9 mouse cellular contexts compared by ENCODE assay signal in the genomic region with DNA sequence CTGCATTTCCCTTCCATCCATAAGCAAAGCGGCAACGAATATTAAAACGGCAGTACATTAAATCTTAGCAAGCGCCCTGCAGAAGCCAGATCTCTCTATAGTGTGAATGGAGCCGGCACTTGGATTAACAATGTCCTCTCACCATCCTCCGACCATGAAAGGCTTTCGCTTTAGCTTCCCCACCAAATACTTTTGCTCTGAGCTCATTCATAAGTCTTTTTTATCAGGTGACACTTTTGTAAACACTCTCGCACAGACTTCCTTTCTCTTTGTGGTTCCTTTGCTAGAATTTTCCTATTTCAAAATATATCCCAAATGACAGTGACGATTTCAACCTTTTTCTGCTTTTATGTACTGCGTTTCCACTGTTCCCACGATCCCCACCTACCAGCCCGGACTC. TPM values are rescaled to one million over a fixed set of nuclear protein-coding genes. Genes with fewer than 3 reads are reported as not detected.
A peak's percentile ranks its signal among the peaks of the same experiment; 100 is the strongest.
DNase-seq lines count a peak whose midpoint lies in the region; ATAC-seq and TF ChIP-seq lines count a peak whose summit lies in the region.
"Had no signal": no experiment of that assay in that cellular context is flagged by ENCODE, and none has a peak within 500 bp of the region (broad histone marks: within the 10 kb centered on the region; RNA-seq: fewer than 3 reads in every experiment).

No protein-coding gene starts in this region.

- no peak for DNase-seq in kidney, postnatal 25 days
- DNase-seq in hindbrain, postnatal 0 days (ENCODE audit: low spot score), result peak; percentile 1
- DNase-seq in frontal cortex, postnatal 25 days (ENCODE audit: low spot score in 2 of 2), result no peak

- H3K36me3 ChIP-seq in kidney, embryonic 14.5 days (ENCODE audit: control insufficient read depth, insufficient read depth, low read length), result no peaks in the 10 kb centered on the region
- no peaks in the 10 kb centered on the region for H3K36me3 ChIP-seq in hindbrain, postnatal 0 days (ENCODE audit: insufficient read depth, low read length)
- no peaks in the 10 kb centered on the region for H3K36me3 ChIP-seq in midbrain, embryonic 15.5 days (replicated peaks)

- no peak overlapping the region for H3K27ac ChIP-seq in kidney, embryonic 14.5 days (ENCODE audit: low read depth, low read length)
- H3K27ac ChIP-seq in cortical plate, adult 2 months (ENCODE audit: insufficient read depth, low read length), result no peak overlapping the region
- no peak overlapping the region for H3K27ac ChIP-seq in hindbrain, postnatal 0 days
- H3K27ac ChIP-seq in midbrain, embryonic 15.5 days, result no peak overlapping the region

- TF ChIP-seq POLR2A in cortical plate, adult 2 months (IDR thresholded peaks at IDR 0.05; ENCODE audit: extremely low read depth, insufficient read depth, low read length), result no peak

- 22% methylated on average over 12 of the region's 12 CpGs for WGBS in kidney, embryonic 14.5 days
- WGBS in hindbrain, postnatal 0 days, result 21% methylated on average over 12 of the region's 12 CpGs
- 18% methylated on average over 12 of the region's 12 CpGs for WGBS in midbrain, embryonic 15.5 days

- no peak for TF ChIP-seq CTCF in cortical plate, adult 2 months (IDR thresholded peaks at IDR 0.05; ENCODE audit: extremely low read depth, insufficient read depth, low read length)
- TF ChIP-seq CTCF in hindbrain, postnatal 0 days (IDR thresholded peaks at IDR 0.05; ENCODE audit: low read depth), result no peak

- no peaks in the 10 kb centered on the region for H3K4me1 ChIP-seq in kidney, embryonic 14.5 days (ENCODE audit: control insufficient read depth, insufficient read depth, low read length)
- H3K4me1 ChIP-seq in cortical plate, adult 2 months (ENCODE audit: control insufficient read depth, insufficient read depth, low read length), result peaks cover 1% of the 10 kb centered on the region
- no peaks in the 10 kb centered on the region for H3K4me1 ChIP-seq in hindbrain, postnatal 0 days (ENCODE audit: insufficient read depth, low read length)
- peaks cover 11% of the 10 kb centered on the region for H3K4me1 ChIP-seq in midbrain, embryonic 15.5 days

- peak overlapping the region; percentile 45 for H3K4me3 ChIP-seq in kidney, embryonic 14.5 days (ENCODE audit: low read length)
- H3K4me3 ChIP-seq in cortical plate, adult 2 months (ENCODE audit: insufficient read depth, low read length), result peak overlapping the region; percentile 35; the same call in 1 of the 2 replicates
- H3K4me3 ChIP-seq in hindbrain, postnatal 0 days (ENCODE audit: low read length), result peak overlapping the region; percentile 36
- peak overlapping the region; percentile 41 for H3K4me3 ChIP-seq in midbrain, embryonic 15.5 days

- no peak overlapping the region; the same call in 1 of the 2 replicates for H3K9ac ChIP-seq in kidney, embryonic 14.5 days (ENCODE audit: low read depth, low read length)
- no peak overlapping the region for H3K9ac ChIP-seq in hindbrain, postnatal 0 days (replicated peaks; ENCODE audit: low read length)
- peak overlapping the region; percentile 17; the same call in 1 of the 2 replicates for H3K9ac ChIP-seq in midbrain, embryonic 15.5 days

- ATAC-seq in kidney, embryonic 14.5 days (ENCODE audit: low FRiP score, low TSS enrichment), result no peak
- no peak for ATAC-seq in hindbrain, postnatal 0 days
- ATAC-seq in midbrain, embryonic 15.5 days (replicated peaks), result no peak
- ATAC-seq in megakaryocyte-erythroid progenitor cell, adult 5-6 weeks (replicated peaks; ENCODE audit: low FRiP score, low TSS enrichment, poor library complexity, severe bottlenecking), result no peak
- ATAC-seq in granulocyte monocyte progenitor cell, adult 5-6 weeks (replicated peaks; ENCODE audit: poor library complexity, severe bottlenecking), result no peak

- peaks cover 4% of the 10 kb centered on the region; the same call in 1 of the 2 replicates for H3K27me3 ChIP-seq in kidney, embryonic 14.5 days (ENCODE audit: control insufficient read depth, insufficient read depth, low read length)
- no peaks in the 10 kb centered on the region for H3K27me3 ChIP-seq in hindbrain, postnatal 0 days (ENCODE audit: insufficient read depth, low read length)
- peaks cover 32% of the 10 kb centered on the region for H3K27me3 ChIP-seq in midbrain, embryonic 15.5 days (replicated peaks)

- H3K9me3 ChIP-seq in kidney, embryonic 14.5 days (ENCODE audit: control insufficient read depth, low read length), result no peaks in the 10 kb centered on the region
- no peaks in the 10 kb centered on the region for H3K9me3 ChIP-seq in hindbrain, postnatal 0 days (ENCODE audit: low read length)
- H3K9me3 ChIP-seq in midbrain, embryonic 15.5 days, result no peaks in the 10 kb centered on the region

- H3K4me2 ChIP-seq in kidney, embryonic 14.5 days (replicated peaks; ENCODE audit: low read depth, low read length), result peak overlapping the region; percentile 54
- H3K4me2 ChIP-seq in hindbrain, postnatal 0 days (ENCODE audit: low read depth, low read length), result peak overlapping the region; percentile 57
- peak overlapping the region; percentile 67 for H3K4me2 ChIP-seq in midbrain, embryonic 15.5 days

RNA-seq across cellular contexts. Expression of gene Olfr1373, which starts 23.1 kb away (rescaled TPM):
- polyA plus RNA-seq in kidney, embryonic 14.5 days (2014; fragmentation: Nextera tagmentation; extraction: Ambion mirVana), result not detected in 2 replicates
- not detected in 2 replicates for polyA plus RNA-seq in cortical plate, adult 2 months (2012; rRNA removed)
- not detected in 2 replicates for total RNA-seq in hindbrain, postnatal 0 days (2014; rRNA removed)
- polyA plus RNA-seq in hindbrain, postnatal 0 days (2015; fragmentation: Nextera tagmentation; extraction: Ambion mirVana), result not detected in 2 replicates
- polyA plus RNA-seq in midbrain, embryonic 15.5 days (2015; fragmentation: Nextera tagmentation; extraction: Ambion mirVana), result not detected in 2 replicates
- total RNA-seq in megakaryocyte-erythroid progenitor cell, adult 5-6 weeks (2014; fragmentation: Nextera tagmentation), result not detected in 2 replicates
- total RNA-seq in megakaryocyte-erythroid progenitor cell, adult 5-6 weeks (2017), result not detected in 2 replicates
- not detected in 2 replicates for total RNA-seq in granulocyte monocyte progenitor cell, adult 5-6 weeks (2014; fragmentation: Nextera tagmentation)
- not detected in 2 replicates for total RNA-seq in granulocyte monocyte progenitor cell, adult 5-6 weeks (2017)
- total RNA-seq: neutrophil, adult 5-6 weeks had no signal

RNA-seq across cellular contexts. Expression of gene Olfr1371, which starts 45.3 kb away (rescaled TPM):
- polyA plus RNA-seq in kidney, embryonic 14.5 days (2014; fragmentation: Nextera tagmentation; extraction: Ambion mirVana), result not detected in 2 replicates
- polyA plus RNA-seq in cortical plate, adult 2 months (2012; rRNA removed), result not detected in 2 replicates
- total RNA-seq in hindbrain, postnatal 0 days (2014; rRNA removed), result not detected in 2 replicates
- polyA plus RNA-seq in hindbrain, postnatal 0 days (2015; fragmentation: Nextera tagmentation; extraction: Ambion mirVana), result not detected in 2 replicates
- polyA plus RNA-seq in midbrain, embryonic 15.5 days (2015; fragmentation: Nextera tagmentation; extraction: Ambion mirVana), result not detected in 2 replicates
- total RNA-seq in megakaryocyte-erythroid progenitor cell, adult 5-6 weeks (2014; fragmentation: Nextera tagmentation), result not detected in 2 replicates
- not detected in 2 replicates for total RNA-seq in megakaryocyte-erythroid progenitor cell, adult 5-6 weeks (2017)
- total RNA-seq in granulocyte monocyte progenitor cell, adult 5-6 weeks (2014; fragmentation: Nextera tagmentation), result not detected in 2 replicates
- not detected in 2 replicates for total RNA-seq in granulocyte monocyte progenitor cell, adult 5-6 weeks (2017)
- total RNA-seq: neutrophil, adult 5-6 weeks had no signal
